Comparison of ENCODE assay signal across 19 mouse cellular contexts in genomic region chr2:12737140-12737539, GRCm38 (mm10).
"Had no signal": no experiment of that assay in that cellular context is flagged by ENCODE, and none has a peak within 500 bp of the region (broad histone marks: within the 10 kb centered on the region; RNA-seq: fewer than 3 reads in every experiment).

No protein-coding gene starts in this region.

- H3K9me3 ChIP-seq: limb, embryonic 12.5 days; limb, embryonic 15.5 days; midbrain, embryonic 12.5 days; midbrain, embryonic 15.5 days; neural tube, embryonic 13.5 days; stomach, embryonic 15.5 days had no signal

- H3K4me3 ChIP-seq: limb, embryonic 12.5 days; limb, embryonic 15.5 days; midbrain, embryonic 12.5 days; midbrain, embryonic 15.5 days; neural tube, embryonic 13.5 days; stomach, embryonic 15.5 days had no signal

- H3K9ac ChIP-seq: limb, embryonic 12.5 days; limb, embryonic 15.5 days; liver, embryonic 14.5 days; liver, postnatal 0 days; lung, embryonic 14.5 days; midbrain, embryonic 12.5 days; midbrain, embryonic 15.5 days; neural tube, embryonic 13.5 days; stomach, embryonic 15.5 days had no signal

- H3K27me3 ChIP-seq: limb, embryonic 12.5 days; limb, embryonic 15.5 days; midbrain, embryonic 12.5 days; midbrain, embryonic 15.5 days; neural tube, embryonic 13.5 days; stomach, embryonic 15.5 days had no signal

- H3K4me1 ChIP-seq: limb, embryonic 12.5 days; limb, embryonic 15.5 days; midbrain, embryonic 12.5 days; midbrain, embryonic 15.5 days; neural tube, embryonic 13.5 days; stomach, embryonic 15.5 days had no signal

- DNase-seq: kidney, postnatal 14 days; kidney, postnatal 4 days; left cerebral cortex, postnatal 4 days; liver, postnatal 0 days; lung, embryonic 14.5 days; retina, postnatal 1 day; right cerebral cortex, postnatal 25 days; spleen, adult 18-20 months; thymus, postnatal 25 days had no signal

- H3K4me2 ChIP-seq: limb, embryonic 12.5 days; limb, embryonic 15.5 days; liver, embryonic 11.5 days; lung, embryonic 14.5 days; midbrain, embryonic 12.5 days; midbrain, embryonic 15.5 days; neural tube, embryonic 13.5 days; stomach, embryonic 15.5 days had no signal

- H3K36me3 ChIP-seq: limb, embryonic 12.5 days; limb, embryonic 15.5 days; midbrain, embryonic 12.5 days; midbrain, embryonic 15.5 days; neural tube, embryonic 13.5 days; stomach, embryonic 15.5 days had no signal

- ATAC-seq: liver, postnatal 0 days; lung, postnatal 0 days; midbrain, embryonic 15.5 days had no signal

- H3K27ac ChIP-seq: limb, embryonic 12.5 days; limb, embryonic 15.5 days; liver, embryonic 14.5 days; macrophage; midbrain, embryonic 12.5 days; midbrain, embryonic 15.5 days; neural tube, embryonic 13.5 days; stomach, embryonic 15.5 days had no signal
